Mouse (Mus musculus) small intestine, adult 2 months (tissue): ENCODE measurements around the gene Traf1.

Source experiments
- CTCF ChIP-seq: fragments of 200-500 bp; IDR thresholded peaks from 2 replicates; pipeline ENCODE4 v1.5.1; 2012; ENCODE audit warnings: low read depth, mild to moderate bottlenecking, control low read depth, inconsistent platforms, low read length, moderate library complexity, mixed read lengths; ENCODE audit not compliant: insufficient replicate concordance, insufficient read length; ENCODE audit errors: extremely low read depth
- POLR2A ChIP-seq: fragments of 200-500 bp; IDR thresholded peaks from 2 replicates; pipeline ENCODE4 v1.6.1; 2012; ENCODE audit warnings: low read depth, mild to moderate bottlenecking, control low read depth, inconsistent platforms, low read length, moderate library complexity

- TF ChIP-seq CTCF (no peak), POLR2A (no peak)
These were observed 23.0 kb downstream of the Traf1 start for GRCm38 (mm10) chr2:34938269-34939208.
